Mouse (Mus musculus) lung, embryonic 16.5 days (tissue): ENCODE measurements around the gene Csad. TPM values are rescaled to one million over a fixed set of nuclear protein-coding genes. Genes with fewer than 3 reads are reported as not detected.
A peak's percentile ranks its signal among the peaks of the same experiment; 100 is the strongest.

ENCODE experiments used
- ATAC-seq: fragments of 200-750 bp; cut with Nextera tagmentation; 2 replicates; pipeline ENCODE4 v1.8.0; 2017; ENCODE audit warnings: low read depth, mild to moderate bottlenecking, moderate library complexity
- H3K27ac ChIP-seq: fragments of 300-500 bp; sonication (generic); 2 replicates; pipeline ENCODE4 v1.5.1; 2014; ENCODE audit warnings: mild to moderate bottlenecking, control low read depth, low read length
- H3K27me3 ChIP-seq: fragments of 300-500 bp; sonication (generic); 2 replicates; pipeline ENCODE4 v1.6.1; 2014; ENCODE audit warnings: low read depth, low read length, mixed read lengths; ENCODE audit not compliant: control insufficient read depth, insufficient read depth
- H3K36me3 ChIP-seq: fragments of 300-500 bp; sonication (generic); 2 replicates; pipeline ENCODE4 v1.6.1; 2014; ENCODE audit warnings: low read length; ENCODE audit not compliant: control insufficient read depth, insufficient read depth
- H3K4me1 ChIP-seq: fragments of 300-500 bp; sonication (generic); replicated peaks from 2 replicates; pipeline ENCODE4 v1.6.1; 2014; ENCODE audit warnings: low read length, mixed read lengths; ENCODE audit not compliant: control insufficient read depth, insufficient read depth
- H3K4me2 ChIP-seq: fragments of 300-500 bp; sonication (generic); 2 replicates; pipeline ENCODE4 v1.6.1; 2014; ENCODE audit warnings: low read depth, low read length, control low read depth
- H3K4me3 ChIP-seq: fragments of 300-500 bp; sonication (generic); 2 replicates; pipeline ENCODE4 v1.5.1; 2014; ENCODE audit warnings: mild to moderate bottlenecking, low read length, control low read depth
- H3K9ac ChIP-seq: fragments of 300-500 bp; sonication (generic); 2 replicates; pipeline ENCODE4 v1.6.1; 2014; ENCODE audit warnings: low read length, control low read depth
- H3K9me3 ChIP-seq: fragments of 300-500 bp; sonication (generic); 2 replicates; pipeline ENCODE4 v1.6.1; 2016; ENCODE audit warnings: low read length; ENCODE audit not compliant: control insufficient read depth
- WGBS: fragments of 180-500 bp; shearing (Covaris S2); extraction: QIAGEN DNeasy Blood & Tissue Kit; methylation state at CpG from one replicate; pipeline ENCODE4 v1.1.7; 2014; 5-methylcytosine and 5-hydroxymethylcytosine counted together
- polyA plus RNA-seq: library from polyadenylated mRNA; unstranded; fragments of >200 nt; fragmentation: Nextera tagmentation; extraction: Ambion mirVana; gene quantifications from 2 replicates; pipeline ENCODE4 v1.2.1, GENCODE M21; 2015

The Csad gene
- polyA plus RNA-seq, 1 experiment from 2014 or later, result 70.6 TPM

DNA sequence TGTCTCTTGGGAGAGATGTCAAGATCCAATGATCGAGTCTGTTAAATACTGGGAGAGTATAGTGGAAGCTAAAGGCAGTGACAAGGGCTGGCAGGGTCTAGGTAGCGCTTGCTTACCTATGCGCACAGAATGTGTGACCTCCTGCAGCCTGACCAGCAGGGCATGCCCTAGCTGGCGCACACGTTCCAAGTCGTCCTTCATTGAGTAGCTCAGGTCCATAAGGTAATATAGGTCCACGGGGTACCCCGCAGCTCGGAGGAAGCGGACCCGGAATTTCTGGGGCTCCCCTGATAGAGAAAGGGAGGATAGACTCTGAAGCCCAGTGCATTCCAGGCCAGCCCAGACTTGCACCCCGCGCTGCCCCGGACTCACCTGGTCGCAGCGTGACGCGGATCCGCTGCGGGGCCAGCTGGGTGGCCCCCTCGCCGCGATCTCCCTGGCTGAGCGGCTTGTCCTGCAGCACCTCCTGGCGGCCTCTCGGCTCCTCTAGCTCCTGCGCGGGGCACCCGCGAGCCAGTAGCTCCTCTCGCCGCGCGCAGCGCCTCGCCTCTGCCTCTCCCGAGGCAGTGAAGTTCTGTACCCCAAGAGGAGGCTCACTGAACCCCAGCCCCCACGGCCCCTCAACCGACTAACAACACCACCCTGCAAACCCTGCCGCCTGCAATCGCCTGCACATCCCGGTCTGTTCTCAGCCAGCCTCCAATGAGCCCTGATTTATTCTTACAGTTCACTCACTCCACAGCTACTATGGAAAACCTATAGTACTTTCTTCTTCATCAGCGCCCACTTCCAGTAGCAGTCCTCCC is 19.9 kb upstream of the Csad start:
- Histone ChIP-seq H3K27ac (no peak overlapping the region), H3K9ac (peak overlapping the region; percentile 62), H3K4me2 (peak overlapping the region; percentile 89), H3K9me3 (no peaks in the 10 kb centered on the region), H3K4me3 (peak overlapping the region; percentile 49), H3K27me3 (peaks cover 8% of the 10 kb centered on the region; the same call in 1 of the 2 replicates), H3K36me3 (no peaks in the 10 kb centered on the region), H3K4me1 (peaks cover 5% of the 10 kb centered on the region)
- ATAC-seq, result peak; percentile 92
- 3% methylated on average over 43 of the region's 43 CpGs for WGBS

DNA sequence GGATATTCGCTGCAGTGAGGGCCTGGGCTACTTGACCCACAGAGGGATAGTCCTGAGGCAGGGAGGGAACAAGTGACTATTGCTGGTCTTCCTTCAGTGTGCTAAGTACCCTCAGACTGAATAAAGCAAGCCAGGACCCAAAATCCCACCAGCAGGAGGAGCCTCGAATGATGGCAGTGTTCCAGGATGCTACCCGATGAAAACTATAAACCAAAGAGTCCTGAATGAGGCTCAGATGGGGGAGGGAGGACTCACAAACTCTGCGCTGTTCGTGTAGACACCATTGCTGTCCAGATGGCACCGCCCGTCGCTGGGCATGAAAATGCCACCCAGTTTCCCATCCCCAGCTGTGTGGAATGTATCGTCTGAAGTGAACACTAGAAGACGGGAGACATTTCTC is 17.9 kb upstream of the Csad start:
- Histone ChIP-seq H3K27ac (no peak overlapping the region), H3K4me3 (no peak overlapping the region), H3K27me3 (peaks cover 8% of the 10 kb centered on the region; the same call in 1 of the 2 replicates), H3K36me3 (no peaks in the 10 kb centered on the region), H3K4me1 (peaks cover 5% of the 10 kb centered on the region), H3K4me2 (no peak overlapping the region), H3K9ac (no peak overlapping the region), H3K9me3 (no peaks in the 10 kb centered on the region)
- 53% methylated on average over 10 of the region's 10 CpGs for WGBS
- no peak for ATAC-seq

- WGBS, result 58% methylated on average over 7 of the region's 7 CpGs
- H3K27me3 ChIP-seq, result no peaks in the 10 kb centered on the region
- ATAC-seq, result peak; percentile 57
These were observed 12.8 kb upstream of the Csad start for GRCm38 (mm10) chr15:102217325-102217724.

DNA sequence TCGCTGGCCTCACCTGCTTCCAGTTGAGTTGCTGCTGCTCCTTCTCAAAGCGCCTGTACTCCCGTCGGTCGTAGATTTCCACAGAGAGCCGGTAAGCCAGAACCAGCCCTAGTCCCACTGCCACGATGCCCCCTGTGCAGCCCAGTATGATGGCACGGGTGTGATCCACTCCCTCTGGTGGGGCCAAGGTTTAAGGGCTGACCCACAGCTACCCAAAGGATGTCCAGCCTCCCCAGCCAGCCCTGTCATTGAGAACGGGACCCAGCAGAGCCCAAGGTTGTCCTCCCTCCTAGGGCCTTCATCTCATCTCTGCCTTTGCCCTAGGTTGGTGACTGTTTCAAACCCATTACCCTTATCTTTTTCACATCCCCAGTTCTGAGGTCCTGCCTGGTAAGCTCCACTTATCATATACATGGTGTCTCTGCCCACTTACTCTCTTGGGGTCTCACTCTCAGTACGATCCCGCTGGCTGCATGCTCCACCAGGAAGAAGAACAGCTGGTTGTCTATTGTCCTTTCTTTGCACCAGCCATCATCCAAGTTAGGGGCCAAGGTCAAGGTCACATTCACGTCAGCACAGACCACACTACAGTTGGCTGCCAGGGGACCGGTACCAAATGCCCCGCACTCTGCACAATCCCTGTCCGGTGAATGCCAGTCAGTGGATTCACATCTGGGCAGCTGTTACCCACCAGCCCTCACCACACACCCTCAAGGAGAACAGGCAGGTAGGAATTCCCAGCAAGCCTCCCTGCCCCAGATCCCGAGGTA is 12.1 kb upstream of the Csad start:
- Histone ChIP-seq H3K4me2 (no peak overlapping the region), H3K9ac (no peak overlapping the region)
- 0 out of 2 replicates have a peak, but pooled peaks have one; percentile 19 for ATAC-seq

More at GRCm38 (mm10) chr15:102217325-102217724, 12.8 kb upstream of the Csad start:
- H3K4me2 ChIP-seq, result no peak overlapping the region
- H3K4me1 ChIP-seq, result peaks cover 3% of the 10 kb centered on the region
- no peak overlapping the region for H3K27ac ChIP-seq
- H3K36me3 ChIP-seq, result peaks cover 19% of the 10 kb centered on the region
- H3K9me3 ChIP-seq, result no peaks in the 10 kb centered on the region
- H3K4me3 ChIP-seq, result no peak overlapping the region
- no peak overlapping the region for H3K9ac ChIP-seq

GRCm38 (mm10) chr15:102215624-102216023 is 11.1 kb upstream of the Csad start:
- ATAC-seq, result no peak
- Histone ChIP-seq H3K36me3 (peaks cover 26% of the 10 kb centered on the region), H3K9ac (no peak overlapping the region), H3K9me3 (no peaks in the 10 kb centered on the region), H3K27ac (no peak overlapping the region), H3K4me1 (peaks cover 3% of the 10 kb centered on the region), H3K4me3 (no peak overlapping the region), H3K4me2 (no peak overlapping the region), H3K27me3 (no peaks in the 10 kb centered on the region)
- WGBS, result 68% methylated on average over 6 of the region's 6 CpGs

More for the DNA sequence above, 12.1 kb upstream of the Csad start:
- Histone ChIP-seq H3K9me3 (no peaks in the 10 kb centered on the region), H3K27ac (no peak overlapping the region), H3K4me3 (no peak overlapping the region), H3K27me3 (no peaks in the 10 kb centered on the region), H3K36me3 (peaks cover 21% of the 10 kb centered on the region), H3K4me1 (peaks cover 3% of the 10 kb centered on the region)
- WGBS, result 78% methylated on average over 16 of the region's 16 CpGs

- Histone ChIP-seq H3K4me3 (no peak overlapping the region), H3K4me2 (no peak overlapping the region), H3K27ac (no peak overlapping the region), H3K9ac (no peak overlapping the region), H3K4me1 (peaks cover 3% of the 10 kb centered on the region), H3K9me3 (no peaks in the 10 kb centered on the region), H3K36me3 (peaks cover 32% of the 10 kb centered on the region), H3K27me3 (no peaks in the 10 kb centered on the region)
- ATAC-seq, result no peak
- WGBS, result 59% methylated on average over 2 of the region's 2 CpGs
These were observed 9.6 kb upstream of the Csad start for GRCm38 (mm10) chr15:102214132-102214531.

- no peak overlapping the region for H3K4me3 ChIP-seq
- 75% methylated on average over 6 of the region's 6 CpGs for WGBS
These were observed 7.4 kb upstream of the Csad start for GRCm38 (mm10) chr15:102211895-102212294.

DNA sequence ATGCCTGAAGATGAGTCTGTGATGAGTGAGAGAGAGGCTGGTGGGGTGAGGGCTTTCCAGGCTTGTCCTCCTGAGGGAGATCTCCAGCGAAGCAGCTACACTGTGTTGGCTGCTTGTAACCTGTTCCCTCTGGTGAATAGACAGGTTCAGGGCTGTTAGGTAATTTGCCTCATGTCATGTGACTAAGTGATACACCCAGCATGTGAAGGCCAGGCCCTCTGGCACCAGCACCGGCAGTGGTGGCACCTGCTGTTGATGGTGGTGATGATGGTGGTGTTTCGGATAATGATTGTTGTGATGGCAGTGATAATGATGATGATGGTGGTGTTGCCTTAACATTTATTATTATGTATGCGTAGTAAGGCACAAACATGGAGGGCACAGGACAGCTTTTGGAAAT is 6.3 kb upstream of the Csad start:
- ATAC-seq, result no peak

More at GRCm38 (mm10) chr15:102211895-102212294, 7.4 kb upstream of the Csad start:
- peaks cover 6% of the 10 kb centered on the region; the same call in 1 of the 2 replicates for H3K4me1 ChIP-seq
- H3K27ac ChIP-seq, result no peak overlapping the region
- no peaks in the 10 kb centered on the region for H3K9me3 ChIP-seq
- peaks cover 48% of the 10 kb centered on the region for H3K36me3 ChIP-seq
- no peak for ATAC-seq
- no peak overlapping the region for H3K9ac ChIP-seq
- H3K27me3 ChIP-seq, result no peaks in the 10 kb centered on the region
- H3K4me2 ChIP-seq, result no peak overlapping the region

DNA sequence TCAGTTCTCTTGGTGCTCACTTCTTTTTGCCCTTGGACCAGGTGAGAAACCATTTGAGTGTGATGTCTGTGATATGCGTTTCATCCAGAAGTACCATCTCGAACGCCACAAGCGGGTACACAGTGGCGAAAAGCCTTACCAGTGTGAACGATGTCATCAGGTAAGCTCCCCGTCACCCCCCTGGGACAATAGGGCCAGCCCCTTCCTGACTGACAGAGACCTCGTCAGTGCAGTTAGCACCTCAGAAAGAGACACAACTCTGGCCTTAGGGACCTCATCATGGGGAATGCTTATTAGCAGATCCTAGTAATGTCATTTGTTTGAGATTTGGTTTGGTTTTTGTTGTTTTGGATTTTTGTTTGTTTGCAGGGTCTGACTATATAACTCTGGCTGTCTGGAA is 4.6 kb upstream of the Csad start:
- H3K9ac ChIP-seq, result no peak overlapping the region
- no peak overlapping the region for H3K4me2 ChIP-seq
- no peaks in the 10 kb centered on the region for H3K27me3 ChIP-seq
- H3K4me3 ChIP-seq, result no peak overlapping the region
- no peak for ATAC-seq
- H3K27ac ChIP-seq, result no peak overlapping the region
- no peaks in the 10 kb centered on the region for H3K9me3 ChIP-seq
- WGBS, result 89% methylated on average over 8 of the region's 8 CpGs
- H3K36me3 ChIP-seq, result peaks cover 42% of the 10 kb centered on the region
- peaks cover 26% of the 10 kb centered on the region for H3K4me1 ChIP-seq

More for the DNA sequence above, 6.3 kb upstream of the Csad start:
- Histone ChIP-seq H3K27me3 (no peaks in the 10 kb centered on the region), H3K9ac (no peak overlapping the region), H3K4me2 (no peak overlapping the region), H3K4me1 (peaks cover 11% of the 10 kb centered on the region), H3K4me3 (no peak overlapping the region), H3K36me3 (peaks cover 50% of the 10 kb centered on the region), H3K9me3 (no peaks in the 10 kb centered on the region), H3K27ac (no peak overlapping the region)
- WGBS, result 86% methylated on average over 4 of the region's 4 CpGs
